Mouse (Mus musculus): ENCODE measurements at regions not wholly inside any gene's neighbourhood (a gene's known extent, or its start where the extent isn't known, plus 50 kb on each side); places are given as distances from the start of the nearest gene placed in this dataset.

DNA sequence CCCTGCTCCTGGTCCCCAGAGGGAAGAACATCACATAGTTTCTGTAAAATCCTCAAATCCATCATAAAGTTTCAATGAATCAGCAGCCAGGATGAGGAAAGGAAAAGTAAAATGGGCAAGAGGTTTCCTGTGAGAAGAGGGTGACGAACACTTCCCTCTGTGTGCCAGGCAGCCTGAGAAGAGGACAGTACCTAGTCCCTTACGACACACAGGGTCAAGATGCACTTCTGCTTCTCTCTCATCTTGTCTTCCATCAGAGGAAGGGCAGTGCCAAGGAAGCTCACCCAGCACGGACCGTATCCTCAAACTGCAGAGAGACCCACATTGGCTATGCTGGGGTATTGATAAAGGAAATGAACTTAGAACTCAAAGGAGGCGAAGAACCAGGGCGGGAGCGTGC, 112.5 kb downstream of the Dhrs2 start:
- TF ChIP-seq E2F4 (IDR thresholded peaks at IDR 0.05; ENCODE audit: insufficient read depth) = no peak
- no peak for TF ChIP-seq CEBPB (IDR thresholded peaks at IDR 0.05; ENCODE audit: insufficient read depth, poor library complexity, severe bottlenecking)
- no peak for TF ChIP-seq USF1 (IDR thresholded peaks at IDR 0.05; ENCODE audit: low read depth)
- TF ChIP-seq MYOG (IDR thresholded peaks at IDR 0.05; ENCODE audit: control insufficient read depth in 1 of 3, insufficient read depth in 1 of 3, insufficient read length in 2 of 3, low read depth in 2 of 3) = no peak
- TF ChIP-seq REST (IDR thresholded peaks at IDR 0.05; ENCODE audit: insufficient read depth, insufficient read length) = no peak
- no peak for TF ChIP-seq MAX (IDR thresholded peaks at IDR 0.05; ENCODE audit: low read depth)
- no peak for TF ChIP-seq TCF12 (IDR thresholded peaks at IDR 0.05; ENCODE audit: insufficient read depth, poor library complexity, severe bottlenecking)
- TF ChIP-seq POLR2A (IDR thresholded peaks at IDR 0.05; ENCODE audit: insufficient read length, low read depth) = no peak
- no peak for TF ChIP-seq SRF (IDR thresholded peaks at IDR 0.05; ENCODE audit: control insufficient read depth, insufficient read length, low read depth)
- no peak for TF ChIP-seq POLR2AphosphoS2 (IDR thresholded peaks at IDR 0.05; ENCODE audit: insufficient read length, low read depth)
- no peak for TF ChIP-seq MYOD1 (IDR thresholded peaks at IDR 0.05; ENCODE audit: control insufficient read depth in 1 of 3, insufficient read length in 2 of 3, low read depth in 2 of 3)
- Histone ChIP-seq H3K4me2 (ENCODE audit: low read depth) (peak overlapping the region; percentile 51), H3K27me3 (ENCODE audit: control insufficient read depth, insufficient read depth, insufficient read length) (no peaks in the 10 kb centered on the region), H3K4me3 (no peak overlapping the region), H3ac (ENCODE audit: control insufficient read depth, insufficient read length) (no peak overlapping the region), H3K79me2 (ENCODE audit: control insufficient read depth, insufficient read depth) (no peaks in the 10 kb centered on the region), H3K36me3 (ENCODE audit: control insufficient read depth, insufficient read depth) (no peaks in the 10 kb centered on the region)

DNA sequence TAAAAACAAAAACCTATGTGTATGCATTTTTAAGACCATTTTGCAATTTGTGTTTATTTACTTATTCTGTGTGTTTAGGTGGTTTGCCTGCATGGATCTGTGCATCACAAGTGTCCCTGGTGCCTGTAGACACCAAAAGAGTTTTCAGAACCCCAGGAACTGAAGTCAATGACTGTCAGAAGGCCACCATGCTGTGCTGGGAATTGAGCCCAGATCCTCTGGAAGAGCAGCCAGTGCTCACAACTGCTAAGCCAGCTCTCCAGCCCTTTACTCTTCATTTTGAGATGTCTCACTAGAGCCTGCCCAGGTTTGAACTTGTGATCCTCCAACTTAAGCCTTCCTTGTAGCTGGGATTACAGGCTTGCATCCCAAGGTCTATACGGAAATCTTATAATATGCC, 113.8 kb downstream of the Dhrs2 start:
- no peak overlapping the region for H3ac ChIP-seq (ENCODE audit: control insufficient read depth, insufficient read length)
- no peak overlapping the region for H3K4me2 ChIP-seq (ENCODE audit: low read depth)
- H3K4me3 ChIP-seq = no peak overlapping the region
- no peaks in the 10 kb centered on the region for H3K36me3 ChIP-seq (ENCODE audit: control insufficient read depth, insufficient read depth)
- no peaks in the 10 kb centered on the region for H3K27me3 ChIP-seq (ENCODE audit: control insufficient read depth, insufficient read depth, insufficient read length)
- TF ChIP-seq SRF (IDR thresholded peaks at IDR 0.05; ENCODE audit: control insufficient read depth, insufficient read length, low read depth) (no peak), TCF12 (IDR thresholded peaks at IDR 0.05; ENCODE audit: insufficient read depth, poor library complexity, severe bottlenecking) (no peak), MYOG (IDR thresholded peaks at IDR 0.05; ENCODE audit: control insufficient read depth in 1 of 3, insufficient read depth in 1 of 3, insufficient read length in 2 of 3, low read depth in 2 of 3) (no peak), TCF3 (IDR thresholded peaks at IDR 0.05; ENCODE audit: insufficient read length, low read depth) (no peak), CEBPB (IDR thresholded peaks at IDR 0.05; ENCODE audit: insufficient read depth, poor library complexity, severe bottlenecking) (no peak), POLR2AphosphoS2 (IDR thresholded peaks at IDR 0.05; ENCODE audit: insufficient read length, low read depth) (no peak), USF1 (IDR thresholded peaks at IDR 0.05; ENCODE audit: low read depth) (no peak), POLR2A (IDR thresholded peaks at IDR 0.05; ENCODE audit: insufficient read length, low read depth) (no peak), MAX (IDR thresholded peaks at IDR 0.05; ENCODE audit: low read depth) (no peak), MYOD1 (IDR thresholded peaks at IDR 0.05; ENCODE audit: control insufficient read depth in 1 of 3, insufficient read length in 2 of 3, low read depth in 2 of 3) (no peak), E2F4 (IDR thresholded peaks at IDR 0.05; ENCODE audit: insufficient read depth) (no peak), REST (IDR thresholded peaks at IDR 0.05; ENCODE audit: insufficient read depth, insufficient read length) (no peak)
- no peaks in the 10 kb centered on the region for H3K79me2 ChIP-seq (ENCODE audit: control insufficient read depth, insufficient read depth)

- H3K79me2 ChIP-seq (ENCODE audit: control insufficient read depth, insufficient read depth) = no peaks in the 10 kb centered on the region
- TF ChIP-seq MYOG (IDR thresholded peaks at IDR 0.05; ENCODE audit: control insufficient read depth in 1 of 3, insufficient read depth in 1 of 3, insufficient read length in 2 of 3, low read depth in 2 of 3) (no peak), SRF (IDR thresholded peaks at IDR 0.05; ENCODE audit: control insufficient read depth, insufficient read length, low read depth) (no peak), TCF12 (IDR thresholded peaks at IDR 0.05; ENCODE audit: insufficient read depth, poor library complexity, severe bottlenecking) (no peak), CEBPB (IDR thresholded peaks at IDR 0.05; ENCODE audit: insufficient read depth, poor library complexity, severe bottlenecking) (no peak), MYOD1 (IDR thresholded peaks at IDR 0.05; ENCODE audit: control insufficient read depth in 1 of 3, insufficient read length in 2 of 3, low read depth in 2 of 3) (no peak), MAX (IDR thresholded peaks at IDR 0.05; ENCODE audit: low read depth) (no peak), POLR2AphosphoS2 (IDR thresholded peaks at IDR 0.05; ENCODE audit: insufficient read length, low read depth) (no peak), POLR2A (IDR thresholded peaks at IDR 0.05; ENCODE audit: insufficient read length, low read depth) (no peak), E2F4 (IDR thresholded peaks at IDR 0.05; ENCODE audit: insufficient read depth) (no peak)
- no peak overlapping the region for H3ac ChIP-seq (ENCODE audit: control insufficient read depth, insufficient read length)
- H3K27me3 ChIP-seq (ENCODE audit: control insufficient read depth, insufficient read depth, insufficient read length) = peaks cover 5% of the 10 kb centered on the region
- H3K4me3 ChIP-seq = no peak overlapping the region
- no peaks in the 10 kb centered on the region for H3K36me3 ChIP-seq (ENCODE audit: control insufficient read depth, insufficient read depth)
- no peak overlapping the region for H3K4me2 ChIP-seq (ENCODE audit: low read depth)
Measured at GRCm38 (mm10) chr14:55336451-55337195, 114.8 kb downstream of the Dhrs2 start.

DNA sequence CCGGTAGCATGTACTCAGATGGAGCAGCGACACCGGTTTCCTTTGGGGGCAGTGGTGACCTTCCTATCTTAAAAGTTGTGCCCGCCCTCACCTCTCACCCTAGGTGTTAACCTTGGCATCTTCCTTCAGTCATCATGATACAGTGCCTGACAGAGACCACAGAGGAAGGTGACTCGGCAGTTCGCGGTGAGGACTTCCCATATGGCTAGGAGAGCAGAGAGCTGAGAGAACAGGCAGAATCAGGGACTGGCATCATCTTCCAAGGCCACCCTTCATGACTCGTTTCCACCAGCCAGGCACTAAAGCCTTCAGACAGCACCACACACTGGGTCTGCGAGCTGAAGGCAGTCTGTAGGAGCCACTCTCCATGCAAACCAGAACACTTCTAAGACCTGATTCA, 116.2 kb downstream of the Dhrs2 start:
- H3K36me3 ChIP-seq (ENCODE audit: control insufficient read depth, insufficient read depth) = no peaks in the 10 kb centered on the region
- no peak overlapping the region for H3ac ChIP-seq (ENCODE audit: control insufficient read depth, insufficient read length)
- peaks cover 5% of the 10 kb centered on the region for H3K27me3 ChIP-seq (ENCODE audit: control insufficient read depth, insufficient read depth, insufficient read length)
- TF ChIP-seq MYOD1 (IDR thresholded peaks at IDR 0.05; ENCODE audit: control insufficient read depth in 1 of 3, insufficient read length in 2 of 3, low read depth in 2 of 3) (no peak), TCF3 (IDR thresholded peaks at IDR 0.05; ENCODE audit: insufficient read length, low read depth) (no peak), CEBPB (IDR thresholded peaks at IDR 0.05; ENCODE audit: insufficient read depth, poor library complexity, severe bottlenecking) (no peak), POLR2AphosphoS2 (IDR thresholded peaks at IDR 0.05; ENCODE audit: insufficient read length, low read depth) (no peak), MAX (IDR thresholded peaks at IDR 0.05; ENCODE audit: low read depth) (no peak), SRF (IDR thresholded peaks at IDR 0.05; ENCODE audit: control insufficient read depth, insufficient read length, low read depth) (no peak), REST (IDR thresholded peaks at IDR 0.05; ENCODE audit: insufficient read depth, insufficient read length) (no peak), USF1 (IDR thresholded peaks at IDR 0.05; ENCODE audit: low read depth) (no peak), POLR2A (IDR thresholded peaks at IDR 0.05; ENCODE audit: insufficient read length, low read depth) (no peak), MYOG (IDR thresholded peaks at IDR 0.05; ENCODE audit: control insufficient read depth in 1 of 3, insufficient read depth in 1 of 3, insufficient read length in 2 of 3, low read depth in 2 of 3) (no peak), E2F4 (IDR thresholded peaks at IDR 0.05; ENCODE audit: insufficient read depth) (no peak), TCF12 (IDR thresholded peaks at IDR 0.05; ENCODE audit: insufficient read depth, poor library complexity, severe bottlenecking) (no peak)
- peak overlapping the region; percentile 66 for H3K4me2 ChIP-seq (ENCODE audit: low read depth)
- no peak overlapping the region for H3K4me3 ChIP-seq
- H3K79me2 ChIP-seq (ENCODE audit: control insufficient read depth, insufficient read depth) = no peaks in the 10 kb centered on the region
